Mouse (Mus musculus) heart, embryonic 11.5 days (tissue): ENCODE results near the gene Iqck. TPM values are rescaled to one million over a fixed set of nuclear protein-coding genes. Genes with fewer than 3 reads are reported as not detected.

Source experiments
- ATAC-seq: fragments of 200-750 bp; cut with Nextera tagmentation; replicated peaks from 2 replicates; pipeline ENCODE4 v1.8.0; 2017; ENCODE audit warnings: moderate library complexity; ENCODE audit not compliant: insufficient number of reproducible peaks, low FRiP score, low TSS enrichment
- H3K27ac ChIP-seq: fragments of 300-500 bp; sonication (generic); 2 replicates; pipeline ENCODE4 v1.5.1; 2014; ENCODE audit warnings: mild to moderate bottlenecking, low read depth, low read length
- H3K27me3 ChIP-seq: fragments of 300-500 bp; sonication (generic); 2 replicates; pipeline ENCODE4 v1.6.1; 2014; ENCODE audit warnings: mild to moderate bottlenecking, low read length, mixed read lengths; ENCODE audit not compliant: control insufficient read depth, insufficient read depth
- H3K36me3 ChIP-seq: fragments of 300-500 bp; sonication (generic); 2 replicates; pipeline ENCODE4 v1.6.1; 2014; ENCODE audit warnings: mild to moderate bottlenecking, low read length, moderate library complexity, mixed read lengths; ENCODE audit not compliant: control insufficient read depth, insufficient read depth
- H3K4me1 ChIP-seq: fragments of 300-500 bp; sonication (generic); 2 replicates; pipeline ENCODE4 v1.6.1; 2014; ENCODE audit warnings: low read length; ENCODE audit not compliant: control insufficient read depth, insufficient read depth
- H3K4me2 ChIP-seq: fragments of 300-500 bp; sonication (generic); 2 replicates; pipeline ENCODE4 v1.6.1; 2014; ENCODE audit warnings: mild to moderate bottlenecking, moderate library complexity
- H3K4me3 ChIP-seq: fragments of 300-500 bp; sonication (generic); 2 replicates; pipeline ENCODE4 v1.5.1; 2014; ENCODE audit warnings: low read depth, low read length
- H3K9ac ChIP-seq: fragments of 300-500 bp; sonication (generic); 2 replicates; pipeline ENCODE4 v1.6.1; 2014; ENCODE audit warnings: mild to moderate bottlenecking, low read depth, low read length, moderate library complexity
- H3K9me3 ChIP-seq: fragments of 300-500 bp; sonication (generic); replicated peaks from 2 replicates; pipeline ENCODE4 v1.6.1; 2016; ENCODE audit warnings: low read length; ENCODE audit not compliant: control insufficient read depth
- WGBS: fragments of 180-500 bp; shearing (Covaris S2); extraction: QIAGEN DNeasy Blood & Tissue Kit; methylation state at CpG from one replicate; pipeline ENCODE4 v1.1.7; 2014; ENCODE audit not compliant: insufficient replicate concordance; 5-methylcytosine and 5-hydroxymethylcytosine counted together
- polyA plus RNA-seq: library from polyadenylated mRNA; unstranded; fragments of >200 nt; fragmentation: Nextera tagmentation; extraction: Ambion mirVana; gene quantifications from 2 replicates; pipeline ENCODE4 v1.2.1, GENCODE M21; 2014

Iqck gene
- polyA plus RNA-seq, 1 experiment from 2014 or later, result 1.2 TPM

DNA sequence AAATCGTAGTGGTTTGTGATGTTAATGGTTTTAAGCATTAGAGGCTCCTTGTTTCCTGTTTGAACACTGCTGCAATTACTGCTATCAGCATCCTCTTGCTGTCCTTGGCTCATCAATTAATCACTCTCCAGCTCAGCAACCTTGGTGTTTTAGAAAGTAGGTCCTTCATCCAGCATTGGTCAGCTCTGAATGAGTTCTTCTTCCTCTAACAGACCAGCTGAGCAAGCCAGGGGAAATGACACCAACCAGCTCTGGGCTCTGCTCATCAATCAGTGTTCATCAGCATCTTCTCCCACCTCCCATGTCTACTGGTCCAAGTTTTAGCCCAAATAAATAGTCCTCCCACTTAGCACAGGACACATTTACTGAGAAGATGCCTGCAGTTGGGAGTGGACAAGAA, 3.1 kb downstream of the Iqck start:
- H3K9me3 ChIP-seq, result no peaks in the 10 kb centered on the region
- ATAC-seq, result no peak
- H3K27me3 ChIP-seq, result no peaks in the 10 kb centered on the region
- peaks cover 3% of the 10 kb centered on the region; the same call in 1 of the 2 replicates for H3K4me1 ChIP-seq
- no peak overlapping the region for H3K4me3 ChIP-seq
- H3K27ac ChIP-seq, result no peak overlapping the region
- H3K4me2 ChIP-seq, result no peak overlapping the region
- 76% methylated on average over 1 of the region's 1 CpGs for WGBS
- H3K36me3 ChIP-seq, result no peaks in the 10 kb centered on the region
- no peak overlapping the region for H3K9ac ChIP-seq

DNA sequence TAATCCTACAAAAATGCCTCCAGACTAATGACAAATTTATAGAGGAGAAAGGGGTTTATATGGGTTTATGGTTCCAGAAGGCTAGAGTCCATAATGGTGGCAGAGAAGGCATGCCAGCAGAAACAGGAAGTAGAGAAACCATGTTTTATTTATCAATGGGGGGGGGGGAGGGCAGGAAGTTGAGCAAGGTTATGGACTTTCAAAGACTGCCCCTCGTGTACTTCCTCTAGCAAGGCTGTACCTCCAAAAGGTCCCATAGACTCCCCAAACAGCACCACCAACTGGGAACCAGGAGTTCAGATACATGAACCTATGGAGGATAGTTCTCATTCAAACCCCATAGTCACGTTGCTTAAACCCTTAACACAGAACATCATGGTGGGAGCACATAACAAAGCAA, 9.8 kb downstream of the Iqck start:
- Histone ChIP-seq H3K4me2 (no peak overlapping the region), H3K27me3 (no peaks in the 10 kb centered on the region), H3K36me3 (no peaks in the 10 kb centered on the region), H3K9ac (no peak overlapping the region), H3K4me3 (no peak overlapping the region), H3K4me1 (no peaks in the 10 kb centered on the region), H3K9me3 (no peaks in the 10 kb centered on the region), H3K27ac (no peak overlapping the region)
- WGBS, result 70% methylated on average over 2 of the region's 2 CpGs
- ATAC-seq, result no peak

DNA sequence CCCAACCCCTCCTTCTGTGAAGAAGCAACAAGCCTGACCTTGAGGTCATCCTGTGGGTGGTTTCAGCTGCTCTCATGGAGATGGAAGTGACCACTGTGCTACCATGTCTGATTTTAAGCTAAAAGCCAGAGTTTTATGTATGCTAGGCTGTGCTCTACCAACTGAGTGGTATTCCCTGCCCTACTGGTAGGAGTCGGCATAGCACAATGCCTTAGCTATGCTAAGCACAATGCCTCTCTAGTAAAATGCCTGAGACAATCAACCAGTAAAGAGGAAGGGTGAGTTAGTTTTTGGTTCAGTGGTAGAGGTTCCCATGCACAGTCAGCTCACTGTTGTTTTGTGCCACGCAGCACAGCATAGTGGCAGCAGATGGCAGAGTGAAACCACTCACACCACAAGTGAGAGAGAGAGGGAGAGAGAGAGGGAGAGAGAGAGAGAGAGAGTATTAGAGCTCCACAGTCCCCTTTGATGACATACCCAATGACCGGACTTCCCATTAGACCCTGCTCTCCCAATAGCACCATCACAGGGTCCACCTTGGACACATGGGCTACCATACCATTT, 24.0 kb downstream of the Iqck start:
- Histone ChIP-seq H3K27me3 (peaks cover 3% of the 10 kb centered on the region; the same call in 1 of the 2 replicates), H3K9ac (no peak overlapping the region), H3K4me1 (peaks cover 6% of the 10 kb centered on the region), H3K9me3 (no peaks in the 10 kb centered on the region), H3K27ac (no peak overlapping the region), H3K36me3 (no peaks in the 10 kb centered on the region), H3K4me2 (no peak overlapping the region), H3K4me3 (no peak overlapping the region)
- no peak for ATAC-seq
- 79% methylated on average over 3 of the region's 3 CpGs for WGBS

DNA sequence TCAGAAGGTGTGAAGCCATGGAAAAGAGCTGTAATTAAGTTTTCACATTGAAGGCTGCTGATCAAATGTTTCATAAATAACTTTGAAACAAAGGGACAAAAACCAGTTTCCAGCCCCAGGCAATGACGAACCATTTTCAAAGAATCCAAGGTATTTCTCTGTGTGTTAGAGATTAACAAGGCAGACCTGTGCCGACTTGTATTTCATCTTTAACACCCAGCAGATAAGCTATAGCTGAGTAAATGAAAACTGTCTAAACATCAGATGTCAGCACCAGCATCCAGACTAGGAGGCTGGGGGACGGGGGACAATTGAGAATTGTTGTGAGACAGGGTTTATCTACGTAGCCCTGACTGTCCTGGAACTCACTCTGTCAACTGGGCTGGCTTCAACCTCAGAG, 28.4 kb downstream of the Iqck start:
- H3K4me1 ChIP-seq, result peaks cover 6% of the 10 kb centered on the region
- H3K9me3 ChIP-seq, result no peaks in the 10 kb centered on the region
- no peak overlapping the region for H3K9ac ChIP-seq
- 46% methylated on average over 4 of the region's 4 CpGs for WGBS
- no peak overlapping the region for H3K4me3 ChIP-seq
- no peak for ATAC-seq
- no peaks in the 10 kb centered on the region for H3K27me3 ChIP-seq
- H3K4me2 ChIP-seq, result no peak overlapping the region
- H3K27ac ChIP-seq, result no peak overlapping the region
- no peaks in the 10 kb centered on the region for H3K36me3 ChIP-seq

DNA sequence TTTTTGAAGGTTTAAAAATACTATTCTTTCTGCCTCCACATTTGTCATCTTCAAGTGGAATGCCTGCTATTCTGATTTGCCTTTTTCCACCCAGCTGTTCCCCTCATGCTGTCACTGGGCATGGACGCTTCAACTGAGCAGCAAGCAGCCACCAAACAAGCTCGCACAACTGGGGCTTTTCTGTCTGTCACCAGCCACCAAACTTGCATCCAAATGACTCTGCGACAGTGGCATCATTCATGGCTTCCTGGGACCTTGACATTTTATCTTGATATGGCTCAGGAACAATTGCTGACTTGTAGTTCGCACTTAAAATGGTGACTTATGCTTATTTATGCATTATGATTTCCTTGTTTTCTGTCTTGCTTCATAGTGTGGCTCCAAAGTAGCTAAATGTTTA, 29.4 kb downstream of the Iqck start:
- H3K9me3 ChIP-seq, result no peaks in the 10 kb centered on the region
- no peaks in the 10 kb centered on the region for H3K36me3 ChIP-seq
- no peaks in the 10 kb centered on the region for H3K27me3 ChIP-seq
- H3K4me3 ChIP-seq, result no peak overlapping the region
- H3K4me2 ChIP-seq, result no peak overlapping the region
- no peak overlapping the region for H3K9ac ChIP-seq
- 70% methylated on average over 4 of the region's 4 CpGs for WGBS
- no peak overlapping the region for H3K27ac ChIP-seq
- peaks cover 6% of the 10 kb centered on the region for H3K4me1 ChIP-seq
- no peak for ATAC-seq

DNA sequence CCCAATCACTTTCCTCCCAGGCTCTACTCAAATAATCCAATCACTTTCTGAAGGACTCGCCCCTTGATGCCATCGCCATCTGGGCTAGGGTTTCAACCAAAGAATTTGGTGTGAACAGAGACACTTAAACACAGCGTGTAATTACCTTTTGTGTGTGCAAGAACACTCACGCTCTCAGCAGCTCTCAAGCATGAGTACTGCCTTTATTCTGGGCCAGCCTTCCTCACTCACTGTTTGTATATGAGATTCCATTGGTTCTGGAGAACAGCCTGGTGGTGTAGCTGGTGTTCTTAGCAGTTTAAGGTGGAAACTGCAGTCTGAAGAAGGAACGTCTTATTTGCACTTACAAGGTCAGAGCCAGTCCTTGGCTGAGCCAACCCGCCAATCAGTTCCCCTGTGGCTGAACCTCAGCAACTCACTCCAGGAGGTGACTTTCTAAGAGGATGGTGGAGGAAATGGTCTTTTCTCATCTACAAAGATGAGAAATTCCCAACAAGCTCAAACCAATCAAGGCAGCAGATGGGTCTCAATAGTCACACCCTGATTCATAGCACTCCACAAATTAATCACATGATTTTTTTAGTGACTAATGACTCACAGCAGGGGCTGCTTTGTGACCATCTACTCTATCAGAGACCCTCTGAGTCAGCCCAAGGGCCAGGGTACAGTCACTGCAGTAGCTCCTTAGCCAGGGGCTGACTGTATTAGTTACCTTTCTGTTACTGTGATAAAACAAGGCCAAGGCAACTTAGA, 31.9 kb downstream of the Iqck start:
- no peak overlapping the region for H3K9ac ChIP-seq
- H3K27ac ChIP-seq, result no peak overlapping the region
- 49% methylated on average over 6 of the region's 6 CpGs for WGBS

DNA sequence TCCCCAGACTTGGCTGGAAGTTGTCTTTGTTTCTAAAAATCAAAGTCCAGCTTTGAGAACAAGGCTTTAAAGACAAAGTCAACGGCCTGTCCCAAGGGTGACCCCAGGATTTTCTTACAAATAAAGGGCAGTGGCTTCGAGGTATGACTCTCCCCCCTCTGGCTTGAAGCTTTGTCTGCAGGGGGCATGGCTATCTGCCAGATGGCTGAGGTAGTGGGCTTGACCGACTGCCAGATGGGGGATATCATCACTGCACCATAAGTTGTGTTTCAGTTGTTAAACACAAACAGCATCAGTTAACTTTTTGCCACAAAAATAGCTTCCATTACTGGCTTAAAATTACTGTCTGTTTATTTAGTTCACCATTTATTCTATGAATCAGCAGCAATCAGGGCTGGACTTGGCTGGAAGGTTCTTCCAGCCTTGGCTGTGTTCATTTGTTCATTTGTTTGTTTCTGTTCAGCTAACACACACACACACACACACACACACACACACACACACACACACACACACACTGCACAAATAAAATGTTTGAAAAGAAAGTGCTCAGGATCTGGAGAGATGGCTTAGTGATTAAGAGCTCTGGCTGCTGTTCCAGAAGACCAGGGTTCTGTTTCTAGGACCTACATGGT, 33.6 kb downstream of the Iqck start:
- no peaks in the 10 kb centered on the region for H3K27me3 ChIP-seq
- no peaks in the 10 kb centered on the region for H3K9me3 ChIP-seq
- H3K4me2 ChIP-seq, result no peak overlapping the region
- no peaks in the 10 kb centered on the region for H3K36me3 ChIP-seq
- H3K4me3 ChIP-seq, result no peak overlapping the region
- ATAC-seq, result no peak
- 30% methylated on average over 3 of the region's 3 CpGs for WGBS
- no peak overlapping the region for H3K27ac ChIP-seq
- no peaks in the 10 kb centered on the region for H3K4me1 ChIP-seq
- no peak overlapping the region for H3K9ac ChIP-seq

More for the DNA sequence above, 31.9 kb downstream of the Iqck start:
- Histone ChIP-seq H3K36me3 (no peaks in the 10 kb centered on the region), H3K4me3 (no peak overlapping the region), H3K4me1 (peaks cover 6% of the 10 kb centered on the region), H3K27me3 (no peaks in the 10 kb centered on the region), H3K9me3 (no peaks in the 10 kb centered on the region), H3K4me2 (no peak overlapping the region)
- ATAC-seq, result no peak

DNA sequence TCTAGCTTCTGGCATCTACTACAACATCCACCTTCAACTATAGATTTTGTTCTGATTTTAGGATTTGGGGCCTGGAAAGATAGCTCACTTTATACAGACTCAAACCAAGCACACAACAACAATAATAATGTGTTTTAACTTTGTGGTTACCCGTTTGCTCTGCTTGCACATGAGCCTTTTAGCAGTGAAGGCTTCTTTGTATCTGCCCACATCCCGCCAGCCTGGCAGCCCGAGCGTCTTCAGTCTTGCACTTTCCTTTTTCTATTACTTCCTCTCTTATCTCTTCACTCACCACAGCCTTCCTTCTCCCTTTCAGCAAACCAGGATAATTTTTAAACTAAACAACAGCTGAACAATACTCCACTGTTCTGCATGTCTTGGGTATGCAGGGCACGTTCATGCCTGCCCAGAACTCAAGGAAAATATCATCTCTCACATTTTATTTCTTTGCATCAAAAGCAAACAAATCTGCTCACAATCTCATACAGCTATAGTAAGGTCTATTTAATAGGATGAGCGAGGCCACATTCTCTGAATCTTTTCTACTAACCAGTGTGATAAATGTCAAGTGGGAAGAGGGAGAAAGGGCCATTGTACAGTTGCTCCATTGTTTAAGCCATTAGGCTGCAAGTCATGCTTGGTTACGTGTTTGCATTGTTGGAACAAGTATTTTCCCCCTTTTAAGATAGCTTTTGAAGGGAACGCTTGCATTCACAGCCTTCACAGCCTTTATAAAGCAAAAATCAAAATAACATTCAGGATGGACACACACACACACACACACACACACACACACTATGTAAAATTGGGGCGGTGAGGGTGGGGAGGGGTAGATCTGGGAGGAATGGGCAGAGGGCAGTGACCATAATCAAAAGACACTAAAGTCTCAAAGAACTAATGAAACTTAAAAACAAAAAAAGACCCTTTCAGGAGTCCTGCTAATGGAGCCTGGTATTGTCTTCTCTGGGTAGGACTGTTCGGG, 40.2 kb downstream of the Iqck start:
- no peak for ATAC-seq
- no peaks in the 10 kb centered on the region for H3K36me3 ChIP-seq
- H3K4me2 ChIP-seq, result no peak overlapping the region
- H3K4me3 ChIP-seq, result no peak overlapping the region
- no peaks in the 10 kb centered on the region for H3K9me3 ChIP-seq
- 45% methylated on average over 10 of the region's 10 CpGs for WGBS
- H3K4me1 ChIP-seq, result no peaks in the 10 kb centered on the region
- no peak overlapping the region for H3K9ac ChIP-seq
- no peaks in the 10 kb centered on the region; the same call in 1 of the 2 replicates for H3K27me3 ChIP-seq
- no peak overlapping the region for H3K27ac ChIP-seq
